Mouse (Mus musculus): ENCODE measurements at regions not wholly inside any gene's neighbourhood (a gene's known extent, or its start where the extent isn't known, plus 50 kb on each side); places are given as distances from the start of the nearest gene placed in this dataset.

DNA sequence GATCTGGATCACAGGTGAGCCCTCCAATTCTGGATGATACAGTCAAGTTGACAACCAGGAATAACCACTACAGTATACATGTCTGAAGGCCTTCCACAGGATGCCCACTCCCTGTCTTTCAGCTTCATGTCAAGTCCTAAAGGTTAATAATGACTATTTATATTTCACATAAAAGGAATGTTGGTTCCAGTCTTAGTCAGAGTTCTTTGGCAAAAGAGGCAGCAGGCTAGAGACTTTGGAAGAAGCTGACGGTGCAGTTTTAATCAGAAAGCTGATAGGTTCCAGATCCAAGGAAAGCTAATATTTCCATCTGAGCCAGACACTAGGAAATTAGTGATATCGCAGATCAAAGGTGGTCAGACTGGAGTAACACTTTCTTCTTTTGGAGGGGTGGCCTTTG lies 91.4 kb upstream of the Runx1 start:
- Histone ChIP-seq H3K4me2 (ENCODE audit: low read length) (no peak overlapping the region), H3K4me1 (replicated peaks; ENCODE audit: insufficient read depth, low read length) (no peaks in the 10 kb centered on the region), H3K9ac (ENCODE audit: low read depth, low read length) (no peak overlapping the region), H3K27me3 (ENCODE audit: insufficient read depth, low read length) (no peaks in the 10 kb centered on the region), H3K36me3 (ENCODE audit: insufficient read depth, low read length) (no peaks in the 10 kb centered on the region), H3K9me3 (replicated peaks; ENCODE audit: low read length) (no peaks in the 10 kb centered on the region), H3K4me3 (replicated peaks; ENCODE audit: low read depth, low read length) (no peak overlapping the region), H3K27ac (no peak overlapping the region)
- DNase-seq (ENCODE audit: low spot score) (no peak), ATAC-seq (replicated peaks; ENCODE audit: low FRiP score, low read depth) (no peak)
- 82% methylated on average over 2 of the region's 2 CpGs for WGBS
- TF ChIP-seq CTCF (IDR thresholded peaks at IDR 0.05; ENCODE audit: low read depth) = no peak

DNA sequence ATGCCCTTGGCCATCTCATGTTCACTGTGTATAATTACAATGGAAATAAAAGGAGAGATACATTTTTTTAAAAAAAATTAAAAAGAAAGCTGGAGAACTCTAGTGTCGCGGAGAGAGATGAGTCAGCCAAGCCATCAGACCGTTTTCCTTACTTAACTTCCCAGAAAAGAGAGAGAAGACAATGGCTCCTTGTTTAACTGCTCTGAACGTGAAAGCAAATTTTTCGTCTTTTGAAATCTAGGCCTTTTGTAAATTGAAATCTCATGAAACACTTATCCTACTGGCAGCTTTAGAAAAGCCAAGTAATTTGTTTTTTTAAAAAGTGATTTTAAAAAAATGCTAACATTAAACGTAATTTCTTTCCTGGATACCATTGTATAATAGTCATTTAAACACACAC lies 89.7 kb upstream of the Runx1 start:
- 81% methylated on average over 6 of the region's 6 CpGs for WGBS
- Histone ChIP-seq H3K4me1 (replicated peaks; ENCODE audit: insufficient read depth, low read length) (no peaks in the 10 kb centered on the region), H3K27ac (no peak overlapping the region), H3K9ac (ENCODE audit: low read depth, low read length) (no peak overlapping the region), H3K4me3 (replicated peaks; ENCODE audit: low read depth, low read length) (no peak overlapping the region), H3K9me3 (replicated peaks; ENCODE audit: low read length) (no peaks in the 10 kb centered on the region), H3K27me3 (ENCODE audit: insufficient read depth, low read length) (no peaks in the 10 kb centered on the region), H3K4me2 (ENCODE audit: low read length) (no peak overlapping the region), H3K36me3 (ENCODE audit: insufficient read depth, low read length) (no peaks in the 10 kb centered on the region)
- DNase-seq (ENCODE audit: low spot score) (no peak), ATAC-seq (replicated peaks; ENCODE audit: low FRiP score, low read depth) (no peak)
- TF ChIP-seq CTCF (IDR thresholded peaks at IDR 0.05; ENCODE audit: low read depth) = no peak

DNA sequence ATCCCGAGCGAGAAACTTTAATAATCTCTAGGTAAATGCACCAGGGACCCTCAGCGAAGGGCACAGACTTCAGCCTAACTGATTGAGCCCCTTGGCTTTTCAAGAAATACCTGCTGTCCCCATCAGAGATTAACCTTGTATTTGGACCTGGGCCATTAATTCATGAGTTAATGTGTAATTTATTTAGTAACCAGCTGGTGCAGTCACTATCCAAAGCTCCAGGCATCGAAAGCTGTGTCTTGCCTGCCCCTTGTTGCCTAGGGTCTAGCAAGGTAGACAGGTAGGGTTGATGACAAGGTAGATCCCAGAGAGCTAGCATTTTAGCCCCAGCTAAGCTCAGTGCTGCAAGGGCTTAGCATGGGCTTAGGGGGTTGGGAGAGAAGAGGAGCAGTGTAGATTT lies 80.9 kb upstream of the Runx1 start:
- H3K9ac ChIP-seq (ENCODE audit: low read depth, low read length) = no peak overlapping the region
- no peak overlapping the region for H3K4me2 ChIP-seq (ENCODE audit: low read length)
- no peak overlapping the region for H3K27ac ChIP-seq
- H3K36me3 ChIP-seq (ENCODE audit: insufficient read depth, low read length) = no peaks in the 10 kb centered on the region
- no peaks in the 10 kb centered on the region for H3K27me3 ChIP-seq (ENCODE audit: insufficient read depth, low read length)
- H3K9me3 ChIP-seq (replicated peaks; ENCODE audit: low read length) = no peaks in the 10 kb centered on the region
- ATAC-seq (replicated peaks; ENCODE audit: low FRiP score, low read depth) (no peak), DNase-seq (ENCODE audit: low spot score) (peak; percentile 24)
- WGBS = 65% methylated on average over 4 of the region's 4 CpGs
- no peak for TF ChIP-seq CTCF (IDR thresholded peaks at IDR 0.05; ENCODE audit: low read depth)
- no peak overlapping the region for H3K4me3 ChIP-seq (replicated peaks; ENCODE audit: low read depth, low read length)
- H3K4me1 ChIP-seq (replicated peaks; ENCODE audit: insufficient read depth, low read length) = 0 out of 2 replicates have a peak, but pooled peaks cover 4% of the 10 kb centered on the region

DNA sequence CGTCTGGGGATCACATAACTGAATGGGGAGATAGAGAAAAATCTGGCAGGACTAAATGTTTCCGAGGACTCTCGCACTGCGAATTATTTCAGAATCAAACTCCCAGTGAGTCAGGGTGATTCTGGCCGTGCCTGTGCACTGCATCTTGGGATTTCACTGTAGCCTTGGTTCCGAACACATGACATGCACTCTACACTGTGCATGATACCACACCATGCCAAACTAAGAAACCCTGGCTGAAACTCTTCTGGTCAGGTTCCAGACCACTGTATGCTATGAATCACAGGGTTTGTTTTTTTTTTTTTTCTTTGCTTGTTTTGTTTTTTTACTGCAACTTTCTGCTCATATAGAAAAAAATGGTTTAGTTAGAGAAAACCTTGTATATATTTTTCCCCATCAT lies 79.7 kb upstream of the Runx1 start:
- no peak for ATAC-seq (replicated peaks; ENCODE audit: low FRiP score, low read depth)
- Histone ChIP-seq H3K9me3 (replicated peaks; ENCODE audit: low read length) (no peaks in the 10 kb centered on the region), H3K27ac (no peak overlapping the region), H3K4me1 (replicated peaks; ENCODE audit: insufficient read depth, low read length) (0 out of 2 replicates have a peak, but pooled peaks cover 4% of the 10 kb centered on the region), H3K36me3 (ENCODE audit: insufficient read depth, low read length) (no peaks in the 10 kb centered on the region), H3K9ac (ENCODE audit: low read depth, low read length) (no peak overlapping the region), H3K27me3 (ENCODE audit: insufficient read depth, low read length) (no peaks in the 10 kb centered on the region), H3K4me2 (ENCODE audit: low read length) (no peak overlapping the region), H3K4me3 (replicated peaks; ENCODE audit: low read depth, low read length) (no peak overlapping the region)
- no peak for TF ChIP-seq CTCF (IDR thresholded peaks at IDR 0.05; ENCODE audit: low read depth)
- WGBS = 84% methylated on average over 6 of the region's 6 CpGs
- no peak for DNase-seq (ENCODE audit: low spot score)

DNA sequence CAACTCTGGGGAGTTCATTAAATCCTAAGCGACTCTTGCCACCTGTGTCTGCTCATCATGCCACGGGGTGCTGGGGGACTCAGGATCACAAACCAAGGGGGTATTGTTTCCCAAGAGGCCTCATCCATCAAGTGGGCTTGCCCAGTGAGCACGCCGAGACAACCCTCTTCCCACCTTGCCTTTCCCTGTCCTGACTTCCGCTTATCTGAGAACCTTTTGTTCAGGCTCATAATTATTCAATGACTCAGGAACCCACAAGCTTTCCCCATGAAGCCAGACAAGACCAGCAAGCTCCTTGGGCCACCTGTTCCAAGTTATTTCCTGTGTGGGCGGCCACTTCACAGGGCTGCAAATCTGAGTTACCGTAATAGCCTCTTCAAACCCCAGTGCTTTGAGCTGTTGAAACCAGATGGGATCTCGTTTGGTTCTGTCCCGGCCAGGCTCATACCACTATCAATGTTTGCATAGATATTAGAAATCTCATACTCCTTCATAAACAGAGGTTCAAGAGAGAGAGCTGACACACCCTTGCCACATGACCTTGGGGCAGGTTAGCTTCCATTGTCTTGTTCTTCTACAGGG lies 78.0 kb upstream of the Runx1 start:
- TF ChIP-seq CTCF (IDR thresholded peaks at IDR 0.05; ENCODE audit: low read depth) = no peak
- Histone ChIP-seq H3K27ac (peak overlapping the region; percentile 58; the same call in 1 of the 2 replicates), H3K9me3 (replicated peaks; ENCODE audit: low read length) (no peaks in the 10 kb centered on the region), H3K4me3 (replicated peaks; ENCODE audit: low read depth, low read length) (no peak overlapping the region), H3K36me3 (ENCODE audit: insufficient read depth, low read length) (no peaks in the 10 kb centered on the region), H3K9ac (ENCODE audit: low read depth, low read length) (no peak overlapping the region), H3K4me1 (replicated peaks; ENCODE audit: insufficient read depth, low read length) (0 out of 2 replicates have a peak, but pooled peaks cover 4% of the 10 kb centered on the region), H3K27me3 (ENCODE audit: insufficient read depth, low read length) (no peaks in the 10 kb centered on the region), H3K4me2 (ENCODE audit: low read length) (no peak overlapping the region)
- ATAC-seq (replicated peaks; ENCODE audit: low FRiP score, low read depth) (no peak; the same call in 1 of the 2 replicates), DNase-seq (ENCODE audit: low spot score) (peak; percentile 44)
- 30% methylated on average over 9 of the region's 9 CpGs for WGBS

DNA sequence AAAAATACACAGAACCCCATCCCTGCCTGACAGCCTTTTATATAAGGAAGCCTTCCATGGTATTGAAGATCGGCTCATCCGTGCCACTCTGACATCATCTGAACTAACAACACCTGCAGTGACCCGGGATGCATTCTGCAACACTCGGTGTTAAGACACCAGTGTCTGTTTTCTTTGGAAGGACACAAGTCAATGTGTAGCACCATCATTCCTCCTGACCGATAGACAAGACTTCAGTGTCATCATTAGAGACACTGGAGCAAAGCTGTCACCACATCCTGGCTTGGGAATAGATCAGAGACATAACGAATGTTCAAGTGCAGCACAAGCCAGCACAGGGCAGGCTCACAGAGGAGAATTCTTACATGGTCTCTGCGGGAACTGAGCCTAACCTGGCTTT lies 77.5 kb upstream of the Runx1 start:
- 76% methylated on average over 7 of the region's 7 CpGs for whole genome bisulfite sequencing
- ATAC-seq (replicated peaks; ENCODE audit: low FRiP score, low read depth) (no peak), DNase-seq (ENCODE audit: low spot score) (no peak)
- Histone ChIP-seq H3K36me3 (ENCODE audit: insufficient read depth, low read length) (no peaks in the 10 kb centered on the region), H3K4me3 (replicated peaks; ENCODE audit: low read depth, low read length) (no peak overlapping the region), H3K4me1 (replicated peaks; ENCODE audit: insufficient read depth, low read length) (0 out of 2 replicates have a peak, but pooled peaks cover 4% of the 10 kb centered on the region), H3K27ac (no peak overlapping the region), H3K9ac (ENCODE audit: low read depth, low read length) (no peak overlapping the region), H3K9me3 (replicated peaks; ENCODE audit: low read length) (no peaks in the 10 kb centered on the region), H3K27me3 (ENCODE audit: insufficient read depth, low read length) (no peaks in the 10 kb centered on the region), H3K4me2 (ENCODE audit: low read length) (no peak overlapping the region)
- TF ChIP-seq CTCF (IDR thresholded peaks at IDR 0.05; ENCODE audit: low read depth) = no peak

DNA sequence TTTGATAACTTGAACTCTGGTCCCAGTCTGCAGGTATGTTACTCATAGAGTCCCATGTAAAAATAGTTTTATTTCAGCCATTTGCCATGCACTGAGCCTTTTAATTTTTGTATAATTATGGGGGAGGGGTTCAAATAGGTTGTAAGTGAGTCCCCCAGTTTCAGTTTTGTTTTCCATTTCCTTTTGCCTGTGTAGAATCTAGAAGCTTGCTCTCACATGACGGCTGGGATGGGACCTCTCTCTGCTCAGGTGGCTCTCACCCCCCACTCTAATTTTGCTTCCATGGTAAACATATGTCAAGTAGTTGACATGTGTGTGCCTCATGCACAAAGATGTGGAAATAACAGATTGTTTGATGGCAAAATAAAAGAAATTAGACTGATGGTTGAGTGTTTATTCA lies 73.8 kb upstream of the Runx1 start:
- Histone ChIP-seq H3K9me3 (replicated peaks; ENCODE audit: low read length) (no peaks in the 10 kb centered on the region), H3K4me3 (replicated peaks; ENCODE audit: low read depth, low read length) (no peak overlapping the region), H3K4me1 (replicated peaks; ENCODE audit: insufficient read depth, low read length) (no peaks in the 10 kb centered on the region), H3K36me3 (ENCODE audit: insufficient read depth, low read length) (no peaks in the 10 kb centered on the region), H3K4me2 (ENCODE audit: low read length) (no peak overlapping the region), H3K9ac (ENCODE audit: low read depth, low read length) (no peak overlapping the region), H3K27ac (no peak overlapping the region), H3K27me3 (ENCODE audit: insufficient read depth, low read length) (no peaks in the 10 kb centered on the region)
- DNase-seq (ENCODE audit: low spot score) (no peak), ATAC-seq (replicated peaks; ENCODE audit: low FRiP score, low read depth) (no peak)
- 63% methylated on average over 1 of the region's 1 CpGs for WGBS
- no peak for TF ChIP-seq CTCF (IDR thresholded peaks at IDR 0.05; ENCODE audit: low read depth)

All from kidney, postnatal 0 days (tissue).